Mouse (Mus musculus) liver, embryonic 11.5 days (tissue): ENCODE data around the gene Src. TPM values are rescaled to one million over a fixed set of nuclear protein-coding genes. Genes with fewer than 3 reads are reported as not detected.

Experiments
- ATAC-seq: fragments of 200-750 bp; cut with Nextera tagmentation; replicated peaks from 2 replicates; pipeline ENCODE4 v1.8.0; 2017; ENCODE audit warnings: moderate number of reproducible peaks, mild to moderate bottlenecking, moderate TSS enrichment, moderate library complexity; ENCODE audit not compliant: low FRiP score
- DNase-seq: peaks from one replicate; pipeline ENCODE4 v3.0.0-alpha.2; 2017; ENCODE audit warnings: low spot score
- H3K27ac ChIP-seq: fragments of 300-500 bp; sonication (generic); 2 replicates; pipeline ENCODE4 v1.5.1; 2014; ENCODE audit warnings: mild to moderate bottlenecking, low read depth, low read length, control low read depth
- H3K27me3 ChIP-seq: fragments of 300-500 bp; sonication (generic); replicated peaks from 2 replicates; pipeline ENCODE4 v1.6.1; 2014; ENCODE audit warnings: low read length, mixed read lengths; ENCODE audit not compliant: control insufficient read depth, insufficient read depth
- H3K36me3 ChIP-seq: fragments of 300-500 bp; sonication (generic); 2 replicates; pipeline ENCODE4 v1.6.1; 2014; ENCODE audit warnings: mild to moderate bottlenecking, low read length, moderate library complexity, mixed read lengths; ENCODE audit not compliant: control insufficient read depth, insufficient read depth
- H3K4me1 ChIP-seq: fragments of 300-500 bp; sonication (generic); replicated peaks from 2 replicates; pipeline ENCODE4 v1.6.1; 2014; ENCODE audit warnings: low read length, mixed read lengths; ENCODE audit not compliant: control insufficient read depth, insufficient read depth
- H3K4me2 ChIP-seq: fragments of 300-500 bp; sonication (generic); 2 replicates; pipeline ENCODE4 v1.6.1; 2014; ENCODE audit warnings: mild to moderate bottlenecking, control low read depth, moderate library complexity
- H3K4me3 ChIP-seq: fragments of 300-500 bp; sonication (generic); 2 replicates; pipeline ENCODE4 v1.5.1; 2014; ENCODE audit warnings: low read depth, low read length, control low read depth
- H3K9ac ChIP-seq: fragments of 300-500 bp; sonication (generic); 2 replicates; pipeline ENCODE4 v1.6.1; 2014; ENCODE audit warnings: low read depth, low read length, control low read depth
- H3K9me3 ChIP-seq: fragments of 300-500 bp; sonication (generic); 2 replicates; pipeline ENCODE4 v1.6.1; 2016; ENCODE audit warnings: low read length, inconsistent platforms, mixed read lengths; ENCODE audit not compliant: control insufficient read depth
- WGBS: fragments of 180-500 bp; shearing (Covaris S2); extraction: QIAGEN DNeasy Blood & Tissue Kit; methylation state at CpG from one replicate; pipeline ENCODE4 v1.1.7; 2014; 5-methylcytosine and 5-hydroxymethylcytosine counted together
- polyA plus RNA-seq: library from polyadenylated mRNA; unstranded; fragments of >200 nt; fragmentation: Nextera tagmentation; extraction: Ambion mirVana; gene quantifications from 2 replicates; pipeline ENCODE4 v1.2.1, GENCODE M21; 2014

The Src gene
- polyA plus RNA-seq, 1 experiment from 2014 or later, result 4.4 TPM

DNA sequence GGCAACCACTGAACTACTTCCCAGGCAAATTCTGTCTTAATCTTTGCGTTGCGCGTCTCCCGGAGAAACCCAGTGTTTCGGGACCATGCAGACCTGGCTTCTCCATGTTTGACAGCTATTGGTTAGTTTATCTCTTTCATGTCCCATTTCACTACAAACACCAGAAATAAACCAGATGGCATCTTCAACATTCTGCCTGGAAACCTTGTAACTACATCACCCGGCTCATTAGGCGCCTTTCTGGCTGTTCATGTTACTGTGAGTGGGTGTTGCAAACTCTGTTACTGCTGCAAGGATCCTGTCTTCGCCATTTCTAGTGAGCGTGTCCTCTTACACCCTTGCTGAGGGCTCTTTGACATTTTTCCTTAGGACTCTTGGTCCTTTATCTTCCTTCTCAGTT lies 94.6 kb downstream of the Src start:
- no peak overlapping the region for H3K4me3 ChIP-seq
- 84% methylated on average over 9 of the region's 9 CpGs for WGBS
- H3K9me3 ChIP-seq, result no peaks in the 10 kb centered on the region
- H3K4me2 ChIP-seq, result no peak overlapping the region
- DNase-seq (no peak), ATAC-seq (no peak)
- no peaks in the 10 kb centered on the region for H3K36me3 ChIP-seq
- H3K9ac ChIP-seq, result no peak overlapping the region
- H3K27me3 ChIP-seq, result no peaks in the 10 kb centered on the region
- H3K27ac ChIP-seq, result no peak overlapping the region
- peaks cover 3% of the 10 kb centered on the region; the same call in 1 of the 2 replicates for H3K4me1 ChIP-seq

DNA sequence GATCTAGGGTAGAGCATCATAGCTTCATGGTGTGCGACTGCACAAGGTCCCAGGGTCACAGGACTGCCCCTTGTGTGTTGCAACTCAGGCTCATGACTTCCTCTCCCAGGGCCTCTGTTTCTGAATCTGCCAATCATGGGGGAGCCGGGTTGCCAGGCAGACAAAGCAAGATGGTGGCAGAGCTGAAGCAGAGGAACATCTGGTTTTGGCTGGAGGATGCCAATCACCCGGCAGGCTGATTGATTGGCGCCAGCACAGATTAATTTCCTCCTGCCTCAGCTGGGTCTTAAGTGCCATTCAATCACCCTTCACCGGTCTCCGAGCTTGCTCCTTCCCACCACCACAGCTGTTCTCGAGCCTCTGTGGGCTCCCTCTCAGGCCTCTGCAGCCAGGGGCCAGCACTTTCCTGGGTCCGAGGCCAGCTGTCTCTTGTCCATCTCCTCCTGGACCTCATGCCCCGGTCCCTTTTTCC lies 95.5 kb downstream of the Src start:
- Histone ChIP-seq H3K36me3 (no peaks in the 10 kb centered on the region), H3K9me3 (no peaks in the 10 kb centered on the region), H3K4me2 (no peak overlapping the region), H3K27ac (no peak overlapping the region), H3K9ac (no peak overlapping the region), H3K4me3 (no peak overlapping the region), H3K4me1 (peaks cover 3% of the 10 kb centered on the region; the same call in 1 of the 2 replicates), H3K27me3 (no peaks in the 10 kb centered on the region)
- ATAC-seq, result no peak
- DNase-seq, result no peak
- 38% methylated on average over 9 of the region's 9 CpGs for WGBS

DNA sequence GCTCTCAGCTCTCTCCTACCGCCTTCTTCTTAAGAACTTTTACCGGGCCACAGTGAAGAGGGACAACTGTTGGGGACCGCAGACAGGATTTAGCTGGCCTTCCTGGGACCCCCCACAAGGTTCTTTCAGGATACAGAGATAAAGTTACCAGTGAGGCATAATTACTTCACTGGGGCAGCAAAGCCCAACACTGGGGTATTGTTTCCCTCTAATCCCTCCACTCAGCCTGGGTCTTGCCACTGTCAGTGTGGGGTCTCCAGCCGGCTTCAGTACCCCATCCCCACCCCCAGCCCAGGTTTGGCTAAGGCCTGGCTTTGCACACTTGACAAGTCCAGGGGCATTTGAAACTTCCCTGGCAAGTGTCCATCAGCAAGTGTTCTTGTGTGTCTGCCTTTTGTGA lies 96.1 kb downstream of the Src start:
- no peak for DNase-seq
- H3K9ac ChIP-seq, result no peak overlapping the region
- peaks cover 3% of the 10 kb centered on the region; the same call in 1 of the 2 replicates for H3K4me1 ChIP-seq
- H3K27me3 ChIP-seq, result no peaks in the 10 kb centered on the region
- no peaks in the 10 kb centered on the region for H3K36me3 ChIP-seq
- ATAC-seq, result no peak
- no peak overlapping the region for H3K27ac ChIP-seq
- no peaks in the 10 kb centered on the region for H3K9me3 ChIP-seq
- H3K4me2 ChIP-seq, result no peak overlapping the region
- H3K4me3 ChIP-seq, result no peak overlapping the region
- WGBS, result 30% methylated on average over 4 of the region's 4 CpGs

DNA sequence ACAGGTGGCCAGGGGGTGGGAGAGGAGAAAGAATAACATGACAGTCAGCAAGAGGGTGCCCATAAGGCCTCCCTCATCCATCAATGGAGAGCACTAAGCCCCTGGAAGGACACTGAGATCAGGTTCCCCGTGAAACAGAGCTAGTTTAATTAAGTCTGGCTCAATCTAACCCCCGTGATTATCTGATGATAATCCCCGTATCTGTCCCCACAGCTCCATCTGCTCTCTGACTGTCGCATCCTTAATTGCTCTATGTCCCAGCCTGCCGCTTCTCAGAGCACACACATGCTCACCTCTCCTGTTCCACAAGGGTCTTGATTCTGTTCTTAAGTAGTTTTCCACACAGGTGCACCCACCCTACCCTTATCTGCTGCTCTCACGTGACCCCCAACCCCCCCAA lies 99.3 kb downstream of the Src start:
- Histone ChIP-seq H3K36me3 (no peaks in the 10 kb centered on the region), H3K9me3 (no peaks in the 10 kb centered on the region), H3K4me3 (no peak overlapping the region), H3K4me1 (no peaks in the 10 kb centered on the region), H3K4me2 (no peak overlapping the region), H3K9ac (no peak overlapping the region), H3K27ac (no peak overlapping the region), H3K27me3 (no peaks in the 10 kb centered on the region)
- WGBS, result 52% methylated on average over 6 of the region's 6 CpGs
- ATAC-seq, result no peak
- DNase-seq, result no peak

DNA sequence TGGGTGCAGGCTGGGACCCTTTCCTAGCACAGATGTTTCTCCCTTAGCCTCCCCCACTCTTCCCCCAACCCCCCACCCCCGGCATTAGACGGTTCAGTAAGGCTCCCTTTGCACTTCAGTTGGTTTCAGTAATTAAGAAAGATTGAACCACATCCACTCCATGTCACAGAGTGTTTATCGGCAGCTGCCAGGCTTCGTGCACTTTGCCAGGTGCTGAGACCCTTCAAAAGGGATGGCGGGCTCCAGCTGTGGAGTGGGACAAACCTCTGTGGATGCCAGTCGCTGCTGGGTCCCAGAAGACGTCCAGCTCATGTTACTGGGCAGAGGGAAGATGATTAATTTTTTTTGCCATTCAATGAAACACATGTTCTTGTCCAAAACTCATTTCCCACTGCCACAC lies 100.2 kb downstream of the Src start:
- WGBS, result 63% methylated on average over 7 of the region's 7 CpGs

DNA sequence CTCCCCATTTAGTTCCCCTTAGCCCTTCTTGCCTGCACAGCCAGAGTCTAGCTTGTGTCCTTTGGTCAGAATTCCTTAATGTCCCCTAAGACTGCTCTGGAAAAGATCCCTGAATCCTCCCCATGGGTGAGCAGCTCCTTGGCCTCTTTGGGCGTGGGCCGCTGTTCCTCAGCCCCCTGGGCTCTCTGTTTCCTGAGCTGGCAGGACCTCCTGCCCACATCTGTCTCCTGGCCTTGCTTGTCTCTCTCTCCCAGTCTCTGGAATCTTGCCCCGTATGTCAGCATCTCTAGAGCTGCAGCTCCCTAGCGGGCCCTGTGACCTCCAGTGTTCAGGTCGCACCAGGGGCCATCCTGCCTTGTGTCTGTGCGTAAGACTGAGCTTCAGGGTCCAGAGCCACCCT lies 101.2 kb downstream of the Src start:
- Histone ChIP-seq H3K9me3 (no peaks in the 10 kb centered on the region), H3K4me2 (no peak overlapping the region), H3K36me3 (no peaks in the 10 kb centered on the region), H3K27ac (no peak overlapping the region), H3K4me3 (no peak overlapping the region), H3K4me1 (no peaks in the 10 kb centered on the region), H3K9ac (no peak overlapping the region), H3K27me3 (no peaks in the 10 kb centered on the region)
- ATAC-seq (no peak), DNase-seq (no peak)
- WGBS, result 54% methylated on average over 6 of the region's 6 CpGs

More for the DNA sequence above, 100.2 kb downstream of the Src start:
- Histone ChIP-seq H3K4me2 (no peak overlapping the region), H3K4me1 (no peaks in the 10 kb centered on the region), H3K36me3 (no peaks in the 10 kb centered on the region), H3K9me3 (no peaks in the 10 kb centered on the region), H3K27me3 (no peaks in the 10 kb centered on the region), H3K9ac (no peak overlapping the region), H3K4me3 (no peak overlapping the region), H3K27ac (no peak overlapping the region)
- ATAC-seq (no peak), DNase-seq (no peak)

DNA sequence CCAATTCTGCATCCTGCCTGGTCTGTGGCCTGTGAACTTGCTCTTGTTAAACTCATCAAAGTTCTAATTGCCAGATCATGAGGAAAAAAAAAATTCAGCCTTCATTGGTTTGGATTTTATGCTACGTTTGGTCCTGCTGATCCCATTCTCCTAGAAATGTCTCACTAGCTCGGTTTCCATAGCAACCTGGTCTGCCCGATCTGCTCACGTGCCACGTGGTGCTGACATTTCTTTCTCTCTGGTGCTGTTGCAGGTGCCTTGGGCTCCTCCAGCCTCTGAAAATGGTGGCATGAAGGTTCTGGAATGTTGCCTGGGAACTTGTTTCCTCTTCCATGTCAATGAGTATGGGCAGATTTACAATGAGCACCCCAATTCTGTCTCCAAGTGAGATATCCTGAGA lies 102.3 kb downstream of the Src start:
- Histone ChIP-seq H3K4me3 (no peak overlapping the region), H3K4me2 (no peak overlapping the region), H3K27ac (no peak overlapping the region), H3K9ac (no peak overlapping the region), H3K36me3 (no peaks in the 10 kb centered on the region), H3K9me3 (no peaks in the 10 kb centered on the region), H3K27me3 (no peaks in the 10 kb centered on the region), H3K4me1 (no peaks in the 10 kb centered on the region)
- ATAC-seq (no peak), DNase-seq (no peak)
- 53% methylated on average over 5 of the region's 5 CpGs for WGBS

Other genes with a start within 250 kb of the Src start
- 29.2 and 33.7 TPM in 2 replicates for gene Rbl1, start 213.9 kb upstream of the Src start, polyA plus RNA-seq
- 302 and 331 TPM in 2 replicates for gene Rpn2, start 139.4 kb upstream of the Src start, polyA plus RNA-seq
- gene Mroh8, start 138.9 kb upstream of the Src start, polyA plus RNA-seq, result 0.29 and 0.57 TPM in 2 replicates
- not detected in 2 replicates for gene Ghrh, start 70.9 kb upstream of the Src start, polyA plus RNA-seq
- gene Manbal, start 50.9 kb upstream of the Src start, polyA plus RNA-seq, result 21.2 and 23.0 TPM in 2 replicates
- 143 and 171 TPM in 2 replicates for gene Nnat, start 141.6 kb downstream of the Src start, polyA plus RNA-seq
- 25.9 and 26.2 TPM in 2 replicates for gene Blcap, start 152.8 kb downstream of the Src start, polyA plus RNA-seq